Mouse (Mus musculus): ENCODE measurements around the gene Iqgap1.

The Iqgap1 gene

DNA sequence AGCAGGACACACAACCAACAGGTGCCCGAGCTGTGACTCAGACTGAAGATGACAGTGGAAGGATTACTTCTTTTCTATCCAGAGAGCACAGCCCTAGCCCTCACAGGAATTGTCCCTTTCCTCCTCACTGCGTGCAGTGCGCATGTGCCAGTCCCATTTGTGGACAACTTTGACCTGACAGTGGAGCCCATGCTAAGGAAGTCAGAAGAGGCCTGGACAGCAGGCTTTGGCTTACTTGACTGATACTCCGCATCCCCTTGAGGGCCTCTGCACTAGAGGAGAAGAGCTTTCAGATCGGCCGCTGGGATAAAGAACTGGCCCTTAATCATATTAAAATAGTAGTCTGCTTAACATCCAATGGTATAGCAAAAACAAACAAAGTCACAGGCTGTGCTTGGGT, 154.9 kb downstream of the Iqgap1 start:
- DNase-seq (ENCODE audit: extremely low read depth, low read depth, low spot score), result no peak

- no peak for DNase-seq (ENCODE audit: extremely low read depth, low read depth, low spot score)
These were observed 158.6 kb downstream of the Iqgap1 start for GRCm38 (mm10) chr7:80667190-80667589.

- no peak for DNase-seq (ENCODE audit: extremely low read depth, low read depth, low spot score)
These were observed 159.4 kb downstream of the Iqgap1 start for GRCm38 (mm10) chr7:80666198-80666915.
